ENCODE assay signal across 9 mouse cellular contexts in the genomic region with DNA sequence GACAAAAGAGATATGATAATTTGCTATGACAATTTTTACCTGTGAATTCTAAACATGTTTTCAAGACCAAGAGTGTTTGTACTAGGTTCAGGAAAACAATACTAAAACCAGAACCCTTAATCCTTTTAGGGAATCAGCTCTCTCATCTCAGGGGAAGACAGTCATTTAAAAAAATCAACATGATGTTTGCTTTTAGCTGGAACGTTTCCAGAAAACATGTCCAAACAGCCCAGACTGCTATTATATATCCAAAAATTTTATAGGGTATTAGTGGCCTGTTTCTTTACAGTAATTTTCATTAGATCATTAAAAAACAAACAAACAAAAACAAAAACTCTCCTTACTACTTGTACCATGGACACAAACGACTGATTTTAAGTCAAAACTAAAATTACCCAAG. TPM values are rescaled to one million over a fixed set of nuclear protein-coding genes. Genes with fewer than 3 reads are reported as not detected.
DNase-seq lines count a peak whose midpoint lies in the region; ATAC-seq and TF ChIP-seq lines count a peak whose summit lies in the region.
"Had no signal": no experiment of that assay in that cellular context is flagged by ENCODE, and none has a peak within 500 bp of the region (broad histone marks: within the 10 kb centered on the region; RNA-seq: fewer than 3 reads in every experiment).

No protein-coding gene starts in this region.

- no peak for TF ChIP-seq POLR2A in CH12.LX (IDR thresholded peaks at IDR 0.05; ENCODE audit: low read depth, low read length)

- dilution Hi-C loops in CH12.LX (cut with MboI; ENCODE audit: extremely low pct_ligation_motif_present, extremely low pct_unique_long_range_greater_than_20kb, low sequenced_read_pairs): no loop called here

- intact Hi-C loops in heart, postnatal 36 days (cut with DNase I): loop anchor here (2.0 kb wide), 2 partner anchors 57 to 91 kb away; no protein-coding TSS in a partner anchor

- H3K9ac ChIP-seq in CH12.LX (ENCODE audit: insufficient read depth, low read depth): peak overlapping the region; percentile 97
- H3K9ac ChIP-seq in forebrain, embryonic 14.5 days (ENCODE audit: low read length): peak overlapping the region; percentile 96
- H3K9ac ChIP-seq in liver, embryonic 13.5 days: peak overlapping the region; percentile 97

- WGBS in heart, embryonic 10.5 days: 52% methylated on average over 2 of the region's 2 CpGs
- 37% methylated on average over 2 of the region's 2 CpGs for WGBS in forebrain, embryonic 14.5 days
- 22% methylated on average over 2 of the region's 2 CpGs for WGBS in liver, embryonic 13.5 days (ENCODE audit: insufficient replicate concordance)

- H3K27ac ChIP-seq in heart, embryonic 10.5 days: 0 out of 2 replicates have a peak overlapping the region, but pooled peaks have one; percentile 99
- no peak overlapping the region for H3K27ac ChIP-seq in CH12.LX (ENCODE audit: insufficient read depth, low read depth)
- no peak overlapping the region for H3K27ac ChIP-seq in forebrain, embryonic 14.5 days (ENCODE audit: low read depth, low read length)
- H3K27ac ChIP-seq in liver, embryonic 13.5 days: no peak overlapping the region

- H3K36me3 ChIP-seq in heart, embryonic 10.5 days: peaks cover 8% of the 10 kb centered on the region; the same call in 1 of the 2 replicates
- peaks cover 11 to 30% of the 10 kb centered on the region in 2 experiments for H3K36me3 ChIP-seq in CH12.LX (replicated peaks in 1 of 2; ENCODE audit: control insufficient read depth in 1 of 2, insufficient read depth in 1 of 2, low read length in 1 of 2)
- H3K36me3 ChIP-seq in forebrain, embryonic 14.5 days (ENCODE audit: control insufficient read depth, insufficient read depth, low read length): peaks cover 4% of the 10 kb centered on the region
- H3K36me3 ChIP-seq in liver, embryonic 13.5 days: peaks cover 30% of the 10 kb centered on the region

- peak overlapping the region; percentile 96 for H3K4me3 ChIP-seq in heart, embryonic 10.5 days
- H3K4me3 ChIP-seq in CH12.LX (replicated peaks in 1 of 3; ENCODE audit: low read depth in 2 of 3, low read length in 2 of 3, poor library complexity in 1 of 3): peak overlapping the region; percentile 44 to 99 (median 81)
- H3K4me3 ChIP-seq in forebrain, embryonic 14.5 days (ENCODE audit: low read depth, low read length): peak overlapping the region; percentile 88
- H3K4me3 ChIP-seq in liver, embryonic 13.5 days (replicated peaks): peak overlapping the region; percentile 96

- TF ChIP-seq CTCF in CH12.LX (conservative IDR thresholded peaks at IDR 0.05 in 1 of 2, IDR thresholded peaks at IDR 0.05 in 1 of 2; ENCODE audit: low read depth in 2 of 2, low read length in 2 of 2): no peak

- no peak for TF ChIP-seq EP300 in CH12.LX (IDR thresholded peaks at IDR 0.05; ENCODE audit: low read length)

- ATAC-seq in forebrain, embryonic 14.5 days: no peak
- no peak for ATAC-seq in liver, embryonic 13.5 days (ENCODE audit: low read depth)

- peaks cover 24% of the 10 kb centered on the region for H3K4me1 ChIP-seq in heart, embryonic 10.5 days
- peaks cover 14 to 70% of the 10 kb centered on the region in 2 experiments for H3K4me1 ChIP-seq in CH12.LX (ENCODE audit: control insufficient read depth in 1 of 2, insufficient read depth in 2 of 2)
- H3K4me1 ChIP-seq in forebrain, embryonic 14.5 days (ENCODE audit: control insufficient read depth, insufficient read depth, low read length): peaks cover 27% of the 10 kb centered on the region; the same call in 1 of the 2 replicates
- H3K4me1 ChIP-seq in liver, embryonic 13.5 days (replicated peaks): peaks cover 62% of the 10 kb centered on the region

- in situ Hi-C loops in CH12.LX (cut with MboI; ENCODE audit: low pct_ligation_motif_present, low pct_unique_long_range_greater_than_20kb, low sequenced_read_pairs): no loop called here

- DNase-seq in heart, embryonic 10.5 days (ENCODE audit: low spot score): no peak
- no peak for DNase-seq in heart, postnatal 36 days
- DNase-seq in CH12.LX (ENCODE audit: extremely low read depth): no peak
- DNase-seq in forebrain, embryonic 14.5 days (ENCODE audit: low spot score): no peak
- no peak for DNase-seq in liver, embryonic 13.5 days
- DNase-seq in thymus, postnatal 25 days: no peak
- DNase-seq in spleen, postnatal 36 days (ENCODE audit: low spot score in 2 of 2): no peak
- no peak for DNase-seq in cerebellum, adult 11-12 months
- DNase-seq: kidney, adult 11 months had no signal

- no peaks in the 10 kb centered on the region for H3K9me3 ChIP-seq in heart, embryonic 10.5 days
- H3K9me3 ChIP-seq in CH12.LX (replicated peaks; ENCODE audit: low read length): no peaks in the 10 kb centered on the region
- H3K9me3 ChIP-seq in forebrain, embryonic 14.5 days (replicated peaks; ENCODE audit: control insufficient read depth, low read length): no peaks in the 10 kb centered on the region
- H3K9me3 ChIP-seq in liver, embryonic 13.5 days (replicated peaks): no peaks in the 10 kb centered on the region

- H3K4me2 ChIP-seq in CH12.LX (ENCODE audit: insufficient read depth, low read depth, poor library complexity, severe bottlenecking): peak overlapping the region; percentile 86
- H3K4me2 ChIP-seq in forebrain, embryonic 14.5 days (ENCODE audit: low read length): peak overlapping the region; percentile 58
- H3K4me2 ChIP-seq in liver, embryonic 13.5 days: peak overlapping the region; percentile 66

- no peak for TF ChIP-seq RAD21 in CH12.LX (IDR thresholded peaks at IDR 0.05; ENCODE audit: low read depth, low read length)

- no peaks in the 10 kb centered on the region for H3K27me3 ChIP-seq in heart, embryonic 10.5 days (ENCODE audit: insufficient read depth, poor library complexity, severe bottlenecking)
- no peaks in the 10 kb centered on the region for H3K27me3 ChIP-seq in CH12.LX (replicated peaks)
- H3K27me3 ChIP-seq in forebrain, embryonic 14.5 days (replicated peaks; ENCODE audit: control insufficient read depth, insufficient read depth, low read length): no peaks in the 10 kb centered on the region
- no peaks in the 10 kb centered on the region for H3K27me3 ChIP-seq in liver, embryonic 13.5 days

- H3K79me2 ChIP-seq in CH12.LX (replicated peaks; ENCODE audit: control insufficient read depth, extremely low read depth, insufficient read depth, poor library complexity, severe bottlenecking): peaks cover 51% of the 10 kb centered on the region

TF ChIP-seq in CH12.LX, 34 proteins besides CTCF, POLR2A, EP300 and RAD21:
- TF ChIP-seq TBP (conservative IDR thresholded peaks at IDR 0.05; ENCODE audit: low read depth, low read length) (no peak), NRF1 (IDR thresholded peaks at IDR 0.05; ENCODE audit: low read depth, low read length) (no peak), MAFK (IDR thresholded peaks at IDR 0.05; ENCODE audit: insufficient replicate concordance, low read length) (no peak), USF2 (conservative IDR thresholded peaks at IDR 0.05; ENCODE audit: low read depth, low read length) (no peak), HCFC1 (IDR thresholded peaks at IDR 0.05; ENCODE audit: low read depth, low read length) (no peak), E2F4 (IDR thresholded peaks at IDR 0.05; ENCODE audit: insufficient replicate concordance, low read depth, low read length) (no peak)

RNA-seq across cellular contexts. Expression of gene Itm2b, which starts 1.3 kb away (rescaled TPM):
- 330 and 384 TPM in 2 replicates for polyA plus RNA-seq in heart, embryonic 10.5 days (2016; fragmentation: Nextera tagmentation; extraction: Ambion mirVana)
- total RNA-seq in heart, postnatal 36 days (2021): 100 to 1,000 TPM; 753 to 767 TPM
- total RNA-seq in CH12.LX (2012; rRNA removed) (191 and 305 TPM in 2 replicates), CH12.LX (2014; rRNA removed) (190 and 212 TPM in 2 replicates)
- 234 and 254 TPM in 2 replicates for polyA plus RNA-seq in CH12.LX (2012; ENCODE audit: insufficient read length, low read depth)
- polyA plus RNA-seq in forebrain, embryonic 14.5 days (2014; fragmentation: Nextera tagmentation; extraction: Ambion mirVana): 754 and 783 TPM in 2 replicates
- 405 and 461 TPM in 2 replicates for polyA plus RNA-seq in liver, embryonic 13.5 days (2015; fragmentation: Nextera tagmentation; extraction: Ambion mirVana)

RNA-seq across cellular contexts. Expression of gene Rb1, which starts 58.1 kb away (rescaled TPM):
- 7.7 and 9.5 TPM in 2 replicates for polyA plus RNA-seq in heart, embryonic 10.5 days (2016; fragmentation: Nextera tagmentation; extraction: Ambion mirVana)
- total RNA-seq in heart, postnatal 36 days (2021): 10 to 100 TPM; 20.9 to 22.2 TPM
- total RNA-seq in CH12.LX (2012; rRNA removed) (10.7 and 15.2 TPM in 2 replicates), CH12.LX (2014; rRNA removed) (16.7 and 19.3 TPM in 2 replicates)
- 13.6 TPM in 2 replicates for polyA plus RNA-seq in CH12.LX (2012; ENCODE audit: insufficient read length, low read depth)
- polyA plus RNA-seq in forebrain, embryonic 14.5 days (2014; fragmentation: Nextera tagmentation; extraction: Ambion mirVana): 27.2 and 28.5 TPM in 2 replicates
- 16.6 and 18.5 TPM in 2 replicates for polyA plus RNA-seq in liver, embryonic 13.5 days (2015; fragmentation: Nextera tagmentation; extraction: Ambion mirVana)
